Mouse (Mus musculus): ENCODE measurements at regions not wholly inside any gene's neighbourhood (a gene's known extent, or its start where the extent isn't known, plus 50 kb on each side); places are given as distances from the start of the nearest gene placed in this dataset.

GRCm38 (mm10) chr3:43700711-43701110 is 1677.5 kb upstream of the Pcdh10 start:
- DNase-seq, result no peak

GRCm38 (mm10) chr3:43719768-43720383 is 1658.3 kb upstream of the Pcdh10 start:
- peak; percentile 9 for DNase-seq

Data from gastrocnemius, postnatal 25 days (tissue).